Mouse (Mus musculus): ENCODE data around the gene Plekha7.

The Plekha7 gene

DNA sequence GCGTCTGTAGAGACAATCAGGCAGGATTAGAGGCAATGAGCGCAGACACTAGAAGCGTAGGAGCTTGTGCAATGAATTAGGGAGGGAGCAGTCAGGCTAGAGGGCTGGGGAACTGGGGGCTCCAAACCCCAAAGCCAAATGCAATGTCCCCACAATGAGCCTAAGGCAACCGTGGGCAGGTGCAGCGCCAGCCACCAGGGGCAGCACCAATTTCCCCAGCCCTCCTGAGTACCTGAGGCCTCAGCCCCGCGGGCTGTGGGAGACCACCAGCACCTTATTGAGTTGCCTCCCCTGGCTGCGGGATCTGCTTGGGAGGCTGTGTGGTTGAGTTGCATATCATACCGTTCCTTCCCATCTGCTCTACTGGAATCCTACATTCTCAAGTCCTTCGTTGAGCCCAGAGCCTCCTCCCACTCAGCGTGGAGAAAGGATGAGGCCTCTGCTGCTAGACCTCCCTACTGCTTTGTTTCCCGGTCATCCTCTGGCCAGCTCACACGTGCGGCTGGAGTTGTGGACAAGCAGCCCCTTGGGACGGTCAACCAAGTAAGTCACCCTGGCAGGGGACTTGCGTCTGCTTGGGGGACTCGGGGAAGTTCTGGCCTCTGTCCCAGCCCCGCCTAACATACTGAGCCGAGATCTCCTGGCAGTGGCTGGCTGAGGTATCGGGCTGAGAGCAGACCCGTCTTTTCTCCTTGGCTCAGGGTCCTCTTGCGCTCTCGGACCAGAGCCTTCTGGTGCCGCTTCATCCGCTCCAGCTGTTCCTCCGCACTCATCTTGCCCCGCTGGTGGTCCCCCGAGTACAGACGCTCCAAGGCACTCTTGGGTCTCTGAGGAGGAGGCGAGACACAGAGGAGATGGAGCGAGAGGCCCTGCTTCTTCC, 173.5 kb downstream of the Plekha7 start:
- DNase-seq (ENCODE audit: low read depth in 1 of 2, low spot score in 2 of 2): no peak

DNA sequence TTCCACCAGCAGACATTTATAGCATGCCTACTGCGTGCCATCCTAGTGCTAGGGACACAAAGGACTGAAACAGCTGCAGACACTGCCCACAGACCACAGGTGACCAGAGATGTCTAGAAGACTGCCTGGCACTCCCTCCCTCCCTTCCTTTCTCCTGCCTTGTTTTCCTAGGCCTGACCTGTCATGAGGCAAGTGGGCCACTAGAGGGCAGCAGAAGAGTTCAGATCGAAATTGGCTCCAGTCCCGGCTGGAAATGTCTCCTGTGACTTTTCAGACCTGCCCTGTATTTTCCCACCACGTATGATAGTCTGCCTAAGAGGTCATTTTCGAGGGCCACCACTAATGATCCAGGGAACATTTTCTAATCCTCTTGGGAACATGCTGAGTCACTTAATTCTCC, 176.1 kb downstream of the Plekha7 start:
- DNase-seq (ENCODE audit: low read depth in 1 of 2, low spot score in 2 of 2): peak in 1 of 2 experiments; percentile 34

DNA sequence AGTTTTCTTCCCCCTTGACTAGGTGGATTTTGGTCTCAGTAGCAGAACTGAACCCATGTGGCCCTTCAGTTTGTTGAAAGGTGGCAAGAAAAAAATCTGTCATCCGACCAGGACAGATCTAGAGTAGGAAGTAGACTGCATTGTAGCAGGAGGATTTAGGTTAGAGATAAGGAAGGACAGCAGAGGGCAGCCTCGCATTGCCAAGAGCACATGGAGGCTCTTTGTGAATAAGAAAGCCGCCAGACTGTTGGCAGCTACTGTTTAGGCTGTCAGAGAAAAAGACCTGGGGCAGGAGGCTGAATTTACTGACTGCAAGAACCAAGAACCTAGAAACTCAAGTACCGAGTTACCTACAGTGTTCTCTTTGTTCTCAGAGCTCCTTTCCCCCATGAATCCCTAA, 176.8 kb downstream of the Plekha7 start:
- DNase-seq (ENCODE audit: low read depth in 1 of 2, low spot score in 2 of 2): no peak

DNA sequence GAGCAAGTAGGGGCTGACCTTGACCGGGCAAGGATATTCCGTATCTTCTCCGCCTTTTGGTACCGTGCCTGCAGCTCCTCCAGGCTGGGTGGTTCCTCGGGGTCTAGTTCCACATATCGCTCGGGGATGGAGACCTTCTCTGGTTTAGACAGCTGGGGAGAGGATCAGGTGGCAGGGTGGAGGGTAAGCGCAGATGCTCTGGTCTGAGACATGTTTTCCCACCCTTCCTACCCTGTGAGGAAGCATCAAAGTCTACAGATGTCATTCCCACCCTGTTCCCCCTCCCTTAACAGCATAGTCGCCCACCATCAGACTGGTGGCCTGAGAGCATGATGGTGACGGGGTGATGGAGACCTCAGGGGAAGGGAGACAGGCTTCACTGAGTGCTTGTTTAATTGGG, 178.8 kb downstream of the Plekha7 start:
- no peak for DNase-seq (ENCODE audit: low read depth in 1 of 2, low spot score in 2 of 2)

DNA sequence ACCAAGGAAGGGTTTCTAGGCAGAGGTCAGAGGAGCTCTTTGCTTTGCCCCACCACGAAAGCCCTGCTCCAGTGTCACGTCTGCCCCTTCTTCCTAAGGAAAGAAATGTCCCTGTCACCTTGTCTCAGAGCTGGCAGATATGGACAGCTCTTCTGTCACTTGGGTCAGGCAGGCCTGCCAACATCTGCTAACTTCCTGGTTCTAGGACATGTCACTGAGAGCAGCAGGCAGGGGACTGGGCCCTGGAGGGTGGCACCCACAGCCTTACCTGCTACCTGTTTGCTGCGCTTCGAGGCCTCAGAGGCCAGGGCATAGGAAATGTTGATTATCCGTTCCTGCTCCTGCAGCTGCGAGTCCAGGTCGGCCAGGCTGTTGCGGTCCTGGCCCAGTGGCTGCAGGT, 179.9 kb downstream of the Plekha7 start:
- DNase-seq (ENCODE audit: low read depth in 1 of 2, low spot score in 2 of 2): no peak

DNA sequence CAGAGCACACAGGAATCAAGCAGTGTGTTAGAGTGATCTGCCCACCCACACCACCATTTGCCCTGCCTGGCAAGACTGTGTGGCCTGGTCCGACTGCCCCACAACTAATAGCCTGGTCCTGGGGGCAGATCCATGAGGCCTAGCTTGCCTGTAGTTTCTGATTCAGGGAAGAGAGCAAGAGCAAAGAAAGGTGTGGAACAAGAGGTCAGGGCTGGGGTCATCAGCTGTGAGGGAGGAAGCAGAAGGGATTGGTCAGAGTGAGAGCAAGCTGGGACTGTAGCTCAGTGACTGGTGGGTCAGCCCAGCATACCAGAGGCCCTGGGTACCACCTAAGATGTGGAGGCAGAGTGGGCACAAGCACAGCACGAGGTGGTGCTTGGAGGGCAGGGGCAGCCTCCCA, 181.1 kb downstream of the Plekha7 start:
- no peak for DNase-seq (ENCODE audit: low read depth in 1 of 2, low spot score in 2 of 2)

DNA sequence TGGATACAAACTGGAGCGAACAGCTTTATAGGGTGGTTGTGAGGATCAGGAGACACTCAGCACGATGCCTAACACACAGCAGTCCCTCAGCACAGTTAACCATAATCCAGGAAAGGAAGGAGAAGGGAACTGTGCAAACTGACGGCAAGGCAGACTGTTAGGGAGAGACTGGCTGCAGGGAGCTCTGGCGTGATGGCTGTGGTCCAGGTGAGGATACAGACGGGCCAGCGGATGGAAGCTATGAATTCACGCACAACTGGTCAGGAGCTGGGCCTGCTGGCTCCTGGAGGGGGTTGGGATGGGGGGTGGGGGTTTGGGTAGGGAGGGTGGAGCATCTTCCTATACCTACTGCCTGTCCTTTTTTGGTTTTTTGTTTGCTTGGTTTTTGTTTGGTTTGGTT, 182.5 kb downstream of the Plekha7 start:
- DNase-seq (ENCODE audit: low read depth in 1 of 2, low spot score in 2 of 2): no peak

DNA sequence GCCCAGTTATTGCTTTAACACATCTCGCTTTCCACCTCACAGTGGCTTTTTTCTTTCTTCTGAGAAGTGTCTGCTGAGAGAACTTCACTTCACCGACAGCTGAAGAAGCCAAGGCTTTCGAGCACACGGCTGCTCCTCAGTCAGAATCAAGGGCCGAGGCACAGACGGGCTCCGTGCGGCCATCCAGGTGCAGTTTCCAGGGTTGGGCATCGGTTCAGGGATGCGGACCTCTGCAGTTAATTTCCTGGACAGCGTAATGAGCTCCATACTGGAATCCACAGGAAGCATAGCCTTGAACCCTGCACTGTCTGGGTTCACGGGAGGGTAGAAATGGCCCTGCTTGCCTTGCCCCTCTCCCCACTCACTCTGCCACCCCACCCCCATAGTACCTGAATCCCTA, 184.1 kb downstream of the Plekha7 start:
- no peak for DNase-seq (ENCODE audit: low read depth in 1 of 2, low spot score in 2 of 2)

DNA sequence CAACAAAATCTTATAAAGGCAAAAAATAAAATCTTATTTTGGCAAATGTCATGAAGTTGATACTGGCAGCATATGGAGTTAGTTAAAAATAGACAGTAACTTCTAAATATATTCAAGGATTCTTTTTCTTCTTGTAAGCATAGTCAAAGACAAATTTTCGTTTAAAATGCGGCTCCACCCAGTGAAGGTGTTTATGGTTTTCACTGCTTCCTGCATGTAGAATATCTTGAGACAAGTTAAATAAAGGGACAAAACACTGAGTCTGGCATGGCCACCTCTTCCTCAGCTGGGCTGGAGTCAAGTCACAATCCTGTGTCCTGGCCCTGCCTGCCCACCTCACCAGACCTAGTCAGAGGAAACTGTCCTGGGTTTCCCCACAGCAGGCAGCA, 184.6 kb downstream of the Plekha7 start:
- no peak for DNase-seq (ENCODE audit: low read depth in 1 of 2, low spot score in 2 of 2)

DNA sequence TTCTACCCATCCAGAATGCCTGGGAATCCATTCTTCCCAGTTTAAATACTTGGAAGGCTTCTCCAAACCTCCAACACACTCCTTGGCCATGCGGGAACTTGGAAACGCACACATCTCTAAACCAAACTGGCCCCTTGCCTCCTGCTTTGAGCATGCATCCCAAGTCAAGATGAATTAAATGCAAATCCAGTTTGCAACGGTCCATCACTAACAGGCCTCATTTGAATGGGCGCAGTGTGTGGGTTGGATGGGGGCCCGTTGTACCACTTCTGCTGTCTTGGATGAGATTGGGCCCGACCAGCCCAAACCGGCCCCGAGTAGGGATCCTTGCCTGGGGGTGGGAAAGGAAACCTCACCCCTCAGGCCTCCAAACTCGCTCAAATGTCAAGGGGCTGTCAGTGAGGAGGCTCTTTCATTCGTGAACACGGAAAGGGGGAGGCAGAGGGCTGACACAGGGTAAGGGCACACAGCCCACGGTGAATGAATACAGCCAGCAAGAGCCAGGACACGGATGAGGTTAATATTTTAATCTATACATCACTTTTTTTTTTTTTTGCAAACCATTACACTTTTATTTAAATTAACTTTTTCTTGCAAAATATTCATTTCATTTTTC, 185.1 kb downstream of the Plekha7 start:
- DNase-seq (ENCODE audit: low read depth in 1 of 2, low spot score in 2 of 2): no peak

DNA sequence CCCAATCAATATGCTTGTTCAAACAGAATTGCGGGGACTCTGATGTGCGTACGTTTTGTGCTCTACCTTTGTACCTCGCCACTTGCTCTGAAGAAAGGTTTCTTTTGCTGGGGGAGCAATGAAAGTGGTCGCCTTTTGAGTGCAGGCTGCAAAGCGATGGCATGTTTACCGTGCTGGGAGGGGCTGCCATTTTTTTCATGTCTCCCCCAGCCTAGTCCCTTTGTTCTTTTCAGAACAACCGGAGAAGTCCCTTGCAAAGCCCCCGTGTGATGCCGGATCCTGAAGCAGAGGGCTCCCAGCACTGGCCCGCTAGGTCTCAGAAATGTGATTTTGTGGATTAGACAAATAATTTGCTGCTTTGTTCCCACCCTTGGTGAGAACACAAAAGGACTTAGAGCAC, 187.0 kb downstream of the Plekha7 start:
- no peak for DNase-seq (ENCODE audit: low read depth in 1 of 2, low spot score in 2 of 2)

DNA sequence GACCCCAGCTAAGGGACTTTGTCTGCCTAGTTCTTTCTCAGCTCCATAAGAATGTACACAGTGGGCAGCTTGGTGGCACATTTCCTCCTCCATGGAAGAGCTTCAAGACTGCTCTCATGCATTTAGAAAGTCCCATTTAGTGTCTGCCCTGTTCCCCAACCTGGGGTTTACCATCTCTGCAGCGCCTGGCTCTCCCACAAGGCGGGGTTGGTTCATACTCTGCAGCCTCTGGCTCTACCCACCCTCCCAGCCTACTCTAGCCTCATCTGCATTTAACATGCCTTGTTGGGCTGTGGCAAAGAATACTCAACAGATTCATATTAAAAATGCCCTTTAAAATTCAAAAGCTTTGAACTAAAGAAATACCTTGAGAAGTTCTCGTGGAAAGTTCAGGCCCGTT, 187.4 kb downstream of the Plekha7 start:
- no peak for DNase-seq (ENCODE audit: low read depth in 1 of 2, low spot score in 2 of 2)

DNA sequence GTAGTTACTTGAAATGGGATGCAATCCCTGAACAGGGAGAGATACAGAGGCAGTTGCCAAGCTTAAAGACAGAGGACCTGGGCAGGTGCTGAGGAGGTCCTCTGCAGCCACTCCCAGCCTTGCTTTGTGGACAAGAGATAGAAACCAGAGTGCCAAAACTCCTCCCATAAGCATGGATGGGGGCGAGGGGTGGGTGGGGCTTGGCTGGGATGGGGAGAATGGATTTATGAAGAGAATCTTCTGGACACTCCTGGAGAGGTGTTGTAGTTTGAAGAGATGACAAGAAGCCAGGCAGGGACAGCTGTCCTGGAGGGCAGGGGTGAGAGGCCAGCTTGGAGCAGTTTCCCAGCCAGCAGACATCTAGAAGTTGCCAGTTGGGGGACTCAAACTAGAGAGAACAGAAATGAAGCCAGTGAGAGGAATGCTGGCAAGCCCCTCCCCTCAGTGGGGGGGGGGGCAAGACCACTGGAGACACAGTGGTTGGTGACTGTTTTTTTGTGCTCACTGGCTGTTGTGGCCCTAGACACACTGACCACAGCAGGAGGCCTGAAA, 188.8 kb downstream of the Plekha7 start:
- no peak for DNase-seq (ENCODE audit: low read depth in 1 of 2, low spot score in 2 of 2)

DNA sequence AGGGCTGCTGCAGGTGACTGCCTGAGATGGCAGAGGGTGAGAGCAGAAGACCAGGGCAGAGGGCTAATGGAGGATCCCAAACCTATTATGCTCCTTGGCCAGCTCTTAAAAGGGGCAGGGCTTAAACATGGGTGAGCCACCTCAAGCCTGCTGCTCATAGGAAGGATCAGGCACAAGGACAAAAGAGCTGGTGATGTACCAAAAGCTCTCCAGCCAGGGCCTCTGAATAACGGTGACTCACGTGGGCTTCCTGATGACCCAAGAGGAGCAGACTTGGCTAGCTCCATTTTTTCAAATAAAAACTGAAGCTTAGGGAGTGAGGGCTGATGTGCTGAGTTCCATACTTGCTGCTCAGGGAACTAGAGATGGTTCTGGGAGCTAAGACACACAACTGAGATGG, 192.2 kb downstream of the Plekha7 start:
- DNase-seq (ENCODE audit: low read depth in 1 of 2, low spot score in 2 of 2): no peak

DNA sequence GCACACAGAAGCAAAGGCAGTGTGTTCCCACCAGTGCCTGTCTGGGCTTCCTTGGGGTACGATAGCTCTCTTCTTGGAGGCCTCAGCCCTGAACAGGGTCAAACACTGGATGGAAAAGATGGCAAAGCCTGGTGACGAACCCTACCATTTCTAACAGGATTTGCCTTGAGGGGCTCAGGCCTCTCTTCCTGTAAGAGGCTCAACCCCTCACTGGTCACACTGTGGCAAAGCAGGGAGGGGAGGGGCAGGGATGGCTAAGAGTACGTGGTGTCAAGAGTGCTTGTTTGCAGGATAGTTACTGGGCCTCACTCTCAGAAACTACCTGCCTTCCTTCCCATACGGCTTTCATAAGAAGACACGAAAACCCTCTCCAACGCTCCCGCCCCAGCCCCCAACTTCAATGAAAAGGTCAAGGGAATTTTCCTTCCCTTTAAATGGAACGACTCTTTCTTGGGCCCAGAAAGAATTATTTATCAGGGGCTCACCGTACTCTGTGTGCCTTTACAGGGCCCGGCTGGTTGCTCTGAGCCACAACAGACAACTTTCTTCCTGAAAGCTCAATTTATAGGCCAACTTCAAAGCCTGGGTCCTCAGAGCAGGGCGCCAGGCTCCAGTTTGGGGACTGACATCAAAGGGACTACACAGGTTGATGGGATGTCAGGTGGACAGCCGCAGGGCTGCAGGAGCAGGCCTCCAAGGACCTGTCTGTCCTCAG, 192.8 kb downstream of the Plekha7 start:
- DNase-seq (ENCODE audit: low read depth in 1 of 2, low spot score in 2 of 2): no peak

DNA sequence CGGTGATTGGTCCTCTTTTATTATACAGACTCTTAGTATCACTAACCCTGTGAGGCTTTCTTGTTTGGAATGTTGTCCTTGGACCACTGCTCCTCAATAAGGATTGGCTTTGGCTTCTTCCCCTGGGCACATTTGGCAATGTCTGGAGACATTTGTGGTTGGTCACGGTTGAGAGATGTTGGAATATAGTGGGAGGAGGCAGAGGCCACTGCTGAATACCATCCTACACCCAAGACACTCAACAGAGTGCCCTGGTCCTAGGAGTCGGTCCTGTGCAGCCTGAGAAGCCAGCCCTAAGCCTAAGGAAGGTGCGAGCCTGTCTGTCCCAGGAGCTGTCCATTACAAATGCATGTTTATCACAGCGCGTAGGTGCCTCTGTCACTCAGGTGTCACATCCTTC, 196.6 kb downstream of the Plekha7 start:
- DNase-seq (ENCODE audit: low read depth in 1 of 2, low spot score in 2 of 2): no peak

DNA sequence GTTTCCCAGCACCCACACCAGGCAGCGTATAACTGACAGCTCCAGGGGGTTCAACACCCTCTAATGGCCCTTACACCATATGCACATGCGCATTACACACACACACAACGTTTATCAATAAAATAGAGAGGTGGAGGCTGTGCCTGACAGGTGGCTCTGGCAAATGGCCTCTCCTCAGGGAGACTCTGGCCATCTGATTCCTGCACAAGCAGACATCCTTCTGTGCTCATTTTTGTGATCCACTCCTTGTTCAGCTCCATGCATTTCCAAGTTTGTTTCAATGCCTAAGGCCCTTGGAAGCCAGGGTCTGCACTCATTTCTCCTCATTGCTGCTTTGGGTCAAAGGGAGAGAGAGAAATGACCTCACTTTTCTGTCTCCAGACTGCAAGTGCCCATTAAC, 197.5 kb downstream of the Plekha7 start:
- DNase-seq (ENCODE audit: low read depth in 1 of 2, low spot score in 2 of 2): no peak

DNA sequence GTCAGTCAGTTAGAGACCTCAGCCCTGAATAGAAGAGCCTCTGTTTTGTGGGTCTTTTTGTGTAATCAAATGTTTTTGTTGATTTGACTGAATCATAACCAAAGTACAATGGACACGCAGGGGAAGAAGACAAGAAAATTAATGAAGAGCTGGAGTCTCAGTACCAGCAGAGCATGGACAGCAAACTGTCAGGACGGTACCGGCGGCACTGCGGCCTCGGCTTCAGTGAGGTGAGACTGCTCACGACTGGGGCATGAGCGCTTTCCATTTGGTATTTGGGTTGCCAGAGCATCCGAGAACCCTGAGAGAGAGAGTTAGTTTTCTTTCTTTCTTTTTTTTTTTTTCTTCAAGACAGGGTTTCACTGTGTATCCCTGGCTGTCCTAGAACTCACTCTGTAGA, 205.1 kb downstream of the Plekha7 start:
- DNase-seq (ENCODE audit: low read depth in 1 of 2, low spot score in 2 of 2): no peak

DNA sequence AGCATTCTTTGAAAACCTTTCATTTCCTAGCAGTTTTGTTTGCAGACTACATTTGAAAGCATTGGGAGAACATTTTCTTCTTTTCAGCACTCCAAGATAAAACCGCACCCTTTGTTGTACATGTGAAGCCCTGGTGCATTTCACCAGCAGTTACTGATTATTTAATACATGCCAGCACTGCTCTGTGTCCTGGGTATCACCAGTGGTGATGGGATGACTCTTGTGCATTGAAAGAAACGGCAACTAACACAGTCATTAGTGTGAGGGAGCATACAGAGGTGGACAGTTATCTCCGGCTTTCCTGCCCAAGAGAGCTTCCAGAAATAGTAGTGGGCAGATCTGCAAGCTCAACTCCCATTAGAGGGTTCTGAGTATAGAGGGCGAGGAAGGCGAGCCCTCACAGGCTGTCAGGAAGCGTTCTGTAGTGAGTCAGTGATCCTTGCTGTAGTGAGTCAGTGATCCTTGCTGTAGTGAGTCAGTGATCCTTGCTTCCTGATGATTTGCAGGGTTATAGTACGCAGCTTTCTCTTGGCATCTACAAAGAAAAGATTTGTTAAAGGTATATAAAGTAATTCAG, 208.1 kb downstream of the Plekha7 start:
- no peak for DNase-seq (ENCODE audit: low read depth in 1 of 2, low spot score in 2 of 2)

DNA sequence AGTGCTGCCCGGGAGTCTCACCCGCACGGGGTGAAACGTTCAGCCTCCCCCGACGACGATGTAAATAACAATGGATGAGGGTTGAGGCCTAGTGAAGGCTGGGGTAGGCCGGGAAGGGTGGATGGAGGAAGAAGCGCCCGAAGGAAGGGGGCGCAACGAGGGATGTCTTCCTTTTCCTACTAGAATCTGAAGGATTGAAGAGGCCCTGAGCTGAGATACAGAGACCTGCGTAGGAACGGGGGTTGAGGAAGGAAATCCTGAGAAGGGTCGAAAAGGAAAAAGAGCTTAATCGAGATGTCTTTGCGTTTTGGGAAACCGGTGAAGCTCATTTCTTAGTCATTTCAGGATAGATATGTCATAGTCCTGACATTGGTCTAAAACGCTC, 214.7 kb downstream of the Plekha7 start:
- no peak for DNase-seq (ENCODE audit: low read depth in 1 of 2, low spot score in 2 of 2)

DNA sequence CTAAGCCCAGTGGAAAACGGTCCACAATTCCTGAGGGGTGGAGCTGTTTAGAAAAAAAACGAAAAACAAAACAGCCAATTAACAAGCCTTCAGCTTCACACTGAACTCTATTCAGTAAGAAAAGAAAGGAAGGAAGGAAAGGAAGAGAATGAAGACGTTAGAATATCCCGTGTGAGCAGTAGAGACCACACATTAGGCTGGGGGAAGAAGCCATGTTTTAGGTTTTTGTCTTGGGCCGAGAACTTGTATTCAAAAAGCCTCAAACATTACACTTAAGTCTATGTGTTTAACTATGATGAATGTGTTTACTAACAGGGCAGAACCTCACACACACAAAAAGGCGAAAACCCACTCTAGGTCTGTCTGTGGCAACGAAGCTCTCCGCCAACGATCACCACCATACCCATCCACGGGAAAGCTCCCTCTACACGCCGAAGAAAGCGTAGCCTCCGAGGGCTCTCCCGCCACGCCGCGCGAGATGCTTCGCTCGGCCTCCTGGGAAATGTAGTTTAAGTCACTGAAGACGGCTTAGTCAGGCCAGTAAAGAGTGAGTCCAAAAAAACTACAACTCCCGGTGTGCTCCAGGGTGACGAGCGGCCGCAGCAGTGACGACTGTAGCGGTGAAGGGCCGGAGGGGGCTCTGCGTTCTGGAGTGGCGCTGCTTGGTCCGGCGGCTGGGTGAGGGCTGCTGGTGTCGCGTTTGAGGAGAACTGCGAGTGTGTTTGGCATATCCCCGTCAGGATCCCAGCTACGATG, 215.3 kb downstream of the Plekha7 start:
- DNase-seq (ENCODE audit: low read depth in 1 of 2, low spot score in 2 of 2): peak; percentile 81 to 88
